Mouse (Mus musculus) gastrocnemius, postnatal 25 days (tissue): ENCODE results near the gene Uhrf1. TPM values are rescaled to one million over a fixed set of nuclear protein-coding genes. Genes with fewer than 3 reads are reported as not detected.

Source experiments
- DNase-seq: peaks from one replicate; pipeline ENCODE4 v3.0.0; 2022
- total RNA-seq, 2 experiments: library from RNA; stranded (reverse); gene quantifications; 1 replicate in 1 of 2; 2 replicates in 1 of 2; pipeline ENCODE4 v1.2.3; 2021

Uhrf1 gene
- total RNA-seq, 2 experiments from 2014 or later = 2.6 to 2.7 TPM

- peak; percentile 57 for DNase-seq
Observed at GRCm38 (mm10) chr17:56275842-56276480, 27.2 kb upstream of the Uhrf1 start.

GRCm38 (mm10) chr17:56276643-56277566, 26.2 kb upstream of the Uhrf1 start, which contains the start of gene Ticam1:
TSS of gene Ticam1 (minus strand) at chr17:56276786.
- DNase-seq = peak; percentile 95

- no peak for DNase-seq
Observed at GRCm38 (mm10) chr17:56277567-56277893, 25.6 kb upstream of the Uhrf1 start.

- no peak for DNase-seq
Observed at GRCm38 (mm10) chr17:56278340-56278739, 24.8 kb upstream of the Uhrf1 start.

GRCm38 (mm10) chr17:56279481-56280155, 23.5 kb upstream of the Uhrf1 start:
- peak; percentile 70 for DNase-seq

GRCm38 (mm10) chr17:56281193-56281592, 21.9 kb upstream of the Uhrf1 start:
- DNase-seq = no peak

- no peak for DNase-seq
Observed at GRCm38 (mm10) chr17:56282802-56283201, 20.3 kb upstream of the Uhrf1 start.

GRCm38 (mm10) chr17:56283316-56283715, 19.8 kb upstream of the Uhrf1 start:
- no peak for DNase-seq

- peak; percentile 41 for DNase-seq
Observed at GRCm38 (mm10) chr17:56285995-56286394, 17.1 kb upstream of the Uhrf1 start.

- DNase-seq = no peak
Observed at GRCm38 (mm10) chr17:56287830-56288229, 15.3 kb upstream of the Uhrf1 start.

GRCm38 (mm10) chr17:56288866-56289265, 14.3 kb upstream of the Uhrf1 start:
- no peak for DNase-seq

GRCm38 (mm10) chr17:56289371-56290331, 13.5 kb upstream of the Uhrf1 start:
- DNase-seq = peak; percentile 30

- peak; percentile 95 for DNase-seq
Observed at GRCm38 (mm10) chr17:56290388-56291170, 12.5 kb upstream of the Uhrf1 start.

GRCm38 (mm10) chr17:56291171-56291511, 12.0 kb upstream of the Uhrf1 start:
- peak; percentile 91 for DNase-seq

GRCm38 (mm10) chr17:56291826-56292475, 11.2 kb upstream of the Uhrf1 start:
- DNase-seq = no peak

GRCm38 (mm10) chr17:56292531-56293222, 10.4 kb upstream of the Uhrf1 start, which contains the start of gene Plin3:
TSS of gene Plin3 (minus strand) at chr17:56292873.
- DNase-seq = peak; percentile 87

GRCm38 (mm10) chr17:56293291-56293690, 9.8 kb upstream of the Uhrf1 start:
- DNase-seq = no peak

GRCm38 (mm10) chr17:56294241-56294640, 8.9 kb upstream of the Uhrf1 start:
- DNase-seq = no peak

GRCm38 (mm10) chr17:56296201-56296600, 6.9 kb upstream of the Uhrf1 start:
- no peak for DNase-seq

GRCm38 (mm10) chr17:56298238-56298637, 4.9 kb upstream of the Uhrf1 start:
- DNase-seq = no peak
